Mouse (Mus musculus): ENCODE data around the gene Hs6st1.

Gene Hs6st1

DNA sequence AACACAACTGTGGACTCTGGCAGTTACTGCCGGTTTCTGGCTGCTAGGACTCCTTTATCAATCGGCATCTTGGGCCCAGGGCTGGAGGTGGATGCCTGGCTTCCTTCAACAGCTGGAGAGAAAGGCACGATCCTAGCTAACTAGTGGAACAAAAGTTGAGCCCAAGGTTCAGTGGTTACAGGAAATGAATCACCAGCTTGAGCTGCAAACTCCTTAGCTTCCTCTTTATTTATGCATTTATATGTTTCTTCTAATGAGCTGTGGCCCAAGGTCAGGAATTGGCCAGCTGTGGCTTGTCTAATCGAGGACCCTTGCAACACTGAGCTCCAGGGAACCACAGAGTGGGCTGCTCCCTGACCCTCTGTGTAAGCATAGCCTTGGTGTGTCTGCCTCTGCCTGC, 60.9 kb downstream of the Hs6st1 start:
- peak; percentile 36 to 41 for DNase-seq (ENCODE audit: low spot score in 2 of 2)

DNA sequence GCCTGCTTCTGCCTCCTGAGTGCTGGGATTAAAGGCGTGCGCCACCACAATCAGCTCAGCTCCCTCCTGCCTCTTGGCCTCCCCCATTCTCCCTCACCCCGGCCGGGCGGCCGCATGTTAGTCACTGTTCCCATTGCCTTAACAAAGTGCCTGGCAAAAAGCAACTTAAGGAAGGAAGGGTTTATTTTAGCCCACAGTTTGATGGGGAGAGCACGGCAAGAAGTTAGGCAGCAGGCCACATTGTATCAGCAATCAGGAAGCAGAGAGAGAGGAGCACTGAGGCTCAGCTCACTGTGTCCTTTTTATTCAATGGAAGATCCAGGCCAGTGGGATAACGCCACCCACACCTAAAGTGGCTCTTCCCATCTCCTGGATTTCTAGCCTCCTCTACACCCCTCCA, 61.7 kb downstream of the Hs6st1 start:
- DNase-seq (ENCODE audit: low spot score in 2 of 2) = no peak

DNA sequence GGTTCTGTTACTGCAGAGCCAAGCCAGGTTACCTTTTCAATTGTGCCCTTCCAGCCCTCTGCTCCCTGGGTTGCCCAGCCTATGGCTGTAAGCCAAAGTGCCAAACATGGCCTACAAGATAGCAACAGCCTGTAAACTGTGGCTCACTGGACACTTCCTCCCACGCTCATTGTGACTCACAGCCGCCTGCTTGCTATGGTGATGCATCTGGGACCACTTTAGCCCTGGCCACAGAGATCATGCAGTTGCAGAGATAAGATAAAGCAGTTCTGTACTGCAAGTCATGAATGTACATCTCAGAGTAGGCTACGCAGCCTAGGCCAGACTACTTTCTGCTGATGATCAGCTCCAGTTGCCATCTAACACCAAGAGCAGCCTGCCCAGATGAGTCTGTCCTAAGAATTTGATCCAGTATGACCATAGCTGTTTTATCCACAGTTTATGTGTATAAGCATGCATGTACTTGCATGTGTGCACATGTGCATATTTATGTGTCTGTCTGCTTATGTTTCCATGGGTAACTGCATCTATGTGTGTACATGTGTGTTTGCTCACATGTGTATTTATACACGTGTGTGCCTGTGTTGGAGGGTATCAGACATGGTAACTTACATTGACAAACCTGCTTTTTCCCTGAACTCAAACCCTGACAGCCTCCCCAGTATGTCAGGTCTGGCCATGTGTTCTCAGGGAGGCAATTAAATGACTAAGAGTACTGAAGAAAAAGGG, 62.3 kb downstream of the Hs6st1 start:
- peak; percentile 64 to 73 for DNase-seq (ENCODE audit: low spot score in 2 of 2)

DNA sequence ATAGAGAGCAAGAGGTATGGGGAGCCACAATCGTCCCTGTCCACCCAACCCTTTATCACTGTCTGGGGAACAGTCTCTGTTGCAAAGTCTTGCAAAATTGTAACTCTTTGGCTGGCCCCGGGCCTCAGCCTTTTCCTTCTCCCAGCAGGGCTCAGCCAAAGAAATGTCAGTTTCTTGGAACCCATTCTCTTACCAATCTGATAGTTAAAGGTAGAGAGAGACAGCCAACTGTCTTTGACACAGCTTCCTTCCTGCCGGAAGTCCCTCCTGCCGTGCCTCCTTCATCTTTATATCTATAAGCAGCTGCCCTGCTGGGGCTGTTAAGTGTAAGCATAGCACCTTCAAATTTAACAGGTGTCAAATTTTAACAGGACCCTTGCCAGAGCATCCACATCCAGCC, 63.0 kb downstream of the Hs6st1 start:
- peak; percentile 27 to 35 for DNase-seq (ENCODE audit: low spot score in 2 of 2)

DNA sequence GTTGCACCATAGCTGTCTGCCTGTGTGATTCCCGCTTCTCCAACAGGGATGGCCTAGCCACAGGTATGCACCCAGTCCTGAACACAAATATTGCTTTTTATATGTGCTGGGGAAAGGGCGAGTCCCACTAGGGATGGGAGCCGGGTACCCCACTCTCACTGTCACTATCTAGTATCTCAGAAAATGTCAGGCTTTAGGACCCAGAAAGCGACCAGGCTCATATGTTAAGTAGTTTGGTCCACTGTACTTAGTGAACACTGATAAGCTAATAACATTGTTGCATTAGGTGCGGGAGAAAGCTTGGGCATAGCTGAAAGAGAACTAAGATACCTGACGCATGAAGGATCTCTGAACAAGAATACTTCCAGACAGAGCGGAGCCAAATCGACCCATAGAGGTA, 63.6 kb downstream of the Hs6st1 start:
- peak in 1 of 2 experiments; percentile 38 for DNase-seq (ENCODE audit: low spot score in 2 of 2)

DNA sequence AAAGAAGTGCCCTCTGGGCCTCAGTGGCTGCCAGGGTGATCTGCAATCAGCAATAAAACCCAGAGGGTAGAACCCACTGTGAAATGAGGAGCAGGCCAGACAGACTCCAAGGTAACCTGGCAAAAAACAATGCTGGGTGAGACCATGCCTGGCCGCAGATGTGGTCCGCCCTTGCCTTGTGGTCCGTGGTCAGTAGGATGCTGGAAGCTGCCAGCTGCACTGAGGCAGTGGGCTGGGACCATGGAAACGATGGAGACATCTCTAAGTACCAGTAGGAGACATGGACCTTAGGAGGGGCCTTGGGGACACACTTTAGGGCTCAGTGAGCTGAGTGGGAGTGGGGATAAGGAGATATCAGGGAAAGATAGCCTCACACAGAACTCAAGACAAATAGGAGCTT, 64.0 kb downstream of the Hs6st1 start:
- DNase-seq (ENCODE audit: low spot score in 2 of 2) = no peak

DNA sequence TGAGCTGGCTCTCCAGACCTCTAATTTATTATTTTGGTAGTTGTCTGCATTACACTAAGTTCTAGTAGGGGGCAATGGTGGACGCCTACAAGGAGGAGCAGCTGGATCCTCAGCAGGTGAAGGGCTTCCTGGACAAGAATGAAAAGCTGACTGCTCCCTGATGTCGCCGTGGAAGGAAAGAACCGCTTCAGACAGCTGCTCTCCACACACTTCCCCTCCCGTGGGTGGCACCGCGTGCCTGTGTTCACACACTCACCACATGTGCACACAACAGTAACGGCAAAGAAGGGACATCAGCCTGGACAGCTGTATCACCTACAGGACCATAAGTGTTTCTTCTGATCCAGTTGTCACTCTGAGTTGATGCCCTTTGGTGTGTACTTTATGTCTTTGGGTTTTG, 64.8 kb downstream of the Hs6st1 start:
- DNase-seq (ENCODE audit: low spot score in 2 of 2) = peak; percentile 38 to 47

DNA sequence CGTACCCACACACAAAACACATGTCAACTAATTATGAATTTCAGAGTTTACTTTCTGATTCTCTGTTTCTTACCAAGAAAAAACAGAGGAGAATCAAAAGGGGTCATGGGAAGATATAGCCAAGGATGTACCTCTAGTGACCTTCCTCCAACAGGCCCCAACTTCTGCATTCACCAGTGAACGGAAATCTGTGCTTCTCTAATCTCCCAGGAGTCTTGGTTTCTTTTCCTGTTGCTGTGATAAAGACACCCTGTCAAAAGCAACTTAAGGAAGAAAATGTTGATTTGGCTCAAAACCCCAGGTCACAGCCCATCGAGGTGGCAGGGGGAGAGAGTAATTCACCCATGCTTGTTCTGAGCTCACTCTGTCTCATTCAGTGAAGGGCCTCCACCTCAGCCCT, 65.4 kb downstream of the Hs6st1 start:
- peak; percentile 25 to 50 for DNase-seq (ENCODE audit: low spot score in 2 of 2)

DNA sequence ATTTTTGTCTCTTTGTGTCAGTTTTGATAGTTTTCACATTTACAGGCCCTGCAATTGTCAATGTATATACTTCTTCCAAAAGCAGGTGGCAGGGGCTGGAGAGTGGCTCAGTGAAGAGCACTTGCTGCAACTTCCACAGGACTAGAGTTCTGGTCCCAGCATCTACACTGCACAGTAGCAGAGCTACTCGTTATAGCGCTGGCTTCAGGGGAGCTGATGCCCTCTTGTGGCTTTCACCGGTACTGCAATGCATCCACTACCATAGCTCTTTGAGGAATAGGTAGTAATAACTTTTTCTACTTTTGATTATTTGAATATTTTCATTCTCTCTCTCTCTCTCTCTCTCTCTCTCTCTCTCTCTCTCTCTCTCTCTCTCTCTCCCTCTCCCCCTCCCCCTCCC, 66.4 kb downstream of the Hs6st1 start:
- DNase-seq (ENCODE audit: low spot score in 2 of 2) = peak; percentile 67 to 81

DNA sequence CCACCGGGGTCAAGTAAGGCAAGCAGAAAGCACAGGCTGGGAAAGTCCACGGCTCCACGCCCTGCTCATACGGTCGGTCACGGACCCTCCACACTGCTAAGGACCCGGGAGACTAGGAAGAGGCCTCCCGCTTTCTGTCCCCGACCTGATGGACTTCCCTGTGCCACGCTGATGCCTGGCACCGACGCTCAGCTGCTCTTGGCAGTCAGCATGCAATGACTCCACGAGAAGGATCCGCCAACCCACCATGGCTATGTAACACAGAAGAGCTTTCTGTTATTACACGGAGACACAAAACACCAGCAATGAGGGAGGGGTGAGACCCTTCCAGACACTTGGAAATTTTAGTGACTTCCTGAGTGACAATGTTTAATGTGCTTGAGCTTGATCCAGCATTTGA, 72.1 kb downstream of the Hs6st1 start:
- no peak for DNase-seq (ENCODE audit: low spot score in 2 of 2)

DNA sequence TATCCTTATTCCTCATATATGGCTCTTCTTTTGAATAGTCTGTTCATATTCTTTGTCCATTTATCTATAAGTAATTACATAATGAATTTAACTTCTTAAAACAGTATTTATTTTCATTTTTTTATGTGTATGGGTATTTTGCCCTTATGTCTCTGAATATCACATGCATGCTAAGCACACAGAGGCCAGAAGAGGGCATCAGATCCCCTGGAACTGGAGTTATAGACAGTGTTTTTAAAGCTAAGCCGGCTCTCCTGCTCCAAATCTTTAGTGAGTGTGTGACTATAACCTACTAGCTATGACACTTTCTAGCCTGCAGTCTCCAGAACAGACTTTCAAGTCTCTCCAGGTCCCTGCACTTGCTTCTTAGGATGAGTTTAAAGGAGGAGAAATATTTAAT, 76.8 kb downstream of the Hs6st1 start:
- peak in 1 of 2 experiments; percentile 38 for DNase-seq (ENCODE audit: low spot score in 2 of 2)

DNA sequence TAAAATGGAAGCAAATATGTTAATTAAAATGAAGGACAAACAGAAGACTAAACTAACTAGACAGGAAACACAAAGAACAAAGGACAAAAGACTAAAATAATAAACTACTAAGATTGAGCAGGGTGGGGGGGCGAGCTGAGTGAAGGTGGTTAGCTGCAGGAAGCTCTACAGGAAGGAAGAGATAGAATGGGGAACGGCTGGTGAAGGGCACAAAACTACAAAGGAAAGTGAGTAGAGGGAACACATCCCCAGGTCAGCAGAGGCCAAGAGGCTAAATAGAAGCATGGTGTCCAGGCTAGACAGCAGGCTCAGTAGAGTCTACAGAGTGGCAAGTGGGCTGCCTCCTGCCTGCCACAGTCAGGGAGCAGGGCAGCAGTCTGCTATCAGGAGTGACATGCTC, 80.6 kb downstream of the Hs6st1 start:
- DNase-seq (ENCODE audit: low spot score in 2 of 2) = no peak

DNA sequence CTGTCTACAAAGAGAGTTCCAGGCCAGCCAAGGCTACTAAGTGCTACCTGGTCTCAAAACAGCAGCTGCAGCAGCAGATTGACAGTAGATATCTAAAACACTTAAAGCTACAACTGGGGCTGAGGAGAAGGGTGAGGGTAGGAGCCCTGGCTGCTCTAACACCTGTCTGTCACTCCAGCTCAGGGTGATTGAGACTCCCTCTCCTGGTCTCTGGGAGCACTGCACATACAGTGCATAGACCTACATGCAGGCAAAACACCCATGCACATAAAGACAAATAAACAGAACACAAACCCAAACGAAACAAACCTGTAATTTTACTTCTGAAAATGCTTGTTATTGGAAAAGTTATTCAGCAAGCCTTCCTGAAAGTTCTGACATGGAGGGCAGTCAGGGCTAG, 81.2 kb downstream of the Hs6st1 start:
- peak; percentile 51 to 53 for DNase-seq (ENCODE audit: low spot score in 2 of 2)

Measured in spleen, postnatal 36 days (tissue).